Mouse (Mus musculus): ENCODE results near the gene Slc35d1. TPM values are rescaled to one million over a fixed set of nuclear protein-coding genes. Genes with fewer than 3 reads are reported as not detected.

Gene Slc35d1
- 2.5 and 6.2 TPM in 2 replicates for polyA plus RNA-seq (2021; fragmentation: Nextera tagmentation)
- long read RNA-seq, experiment 1, full-length matches to known transcripts: 12 of 22 reads
- long read RNA-seq, experiment 1, partial matches to known transcripts: 3 of 22 reads
- long read RNA-seq, experiment 1, other reads (novel, unspliced or antisense): 7 of 22 reads
- long read RNA-seq, experiment 2, partial matches to known transcripts: 0 of 2 reads
- long read RNA-seq, experiment 2, other reads (novel, unspliced or antisense): 2 of 2 reads

GRCm38 (mm10) chr4:103214925-103215820, at the start of gene Slc35d1:
Gene Slc35d1 (minus strand): TSS chr4:103215164.

Other genes starting within 250 kb of the Slc35d1 start
- gene Tctex1d1, start 236.6 kb downstream of the Slc35d1 start, polyA plus RNA-seq (2021; fragmentation: Nextera tagmentation): 0.51 and 0.73 TPM in 2 replicates
- not detected in 2 replicates for gene Insl5, start 188.3 kb downstream of the Slc35d1 start, polyA plus RNA-seq (2021; fragmentation: Nextera tagmentation)
- 23.2 and 32.1 TPM in 2 replicates for gene Mier1, start 100.8 kb downstream of the Slc35d1 start, polyA plus RNA-seq (2021; fragmentation: Nextera tagmentation)
- gene Wdr78, start 100.6 kb downstream of the Slc35d1 start, polyA plus RNA-seq (2021; fragmentation: Nextera tagmentation): 2.4 and 2.6 TPM in 2 replicates
- gene 4921539E11Rik, start 75.7 kb upstream of the Slc35d1 start, polyA plus RNA-seq (2021; fragmentation: Nextera tagmentation): not detected in 2 replicates
- gene Oma1, start 98.6 kb upstream of the Slc35d1 start, polyA plus RNA-seq (2021; fragmentation: Nextera tagmentation): 10.0 and 11.4 TPM in 2 replicates